ENCODE assay signal across 28 mouse cellular contexts in the genomic region with DNA sequence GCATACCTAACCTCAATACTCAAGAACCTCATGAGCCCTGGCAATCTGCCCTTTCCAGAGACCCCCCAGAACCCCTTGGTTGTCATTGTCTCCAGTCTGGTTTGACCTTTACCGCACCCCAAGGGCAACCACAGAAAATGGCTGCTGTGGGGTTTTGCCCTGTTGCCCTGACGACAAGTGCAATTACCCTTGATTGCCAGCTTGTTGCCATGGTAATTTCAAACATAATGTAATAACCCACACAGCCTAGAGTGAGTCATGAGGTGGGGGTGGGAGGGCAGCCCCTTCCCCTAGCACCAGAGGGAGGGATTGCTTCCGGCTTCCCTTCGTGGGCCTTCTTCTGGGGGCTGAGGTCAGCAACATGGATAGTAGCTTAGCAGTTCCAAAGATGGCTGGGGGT. TPM values are rescaled to one million over a fixed set of nuclear protein-coding genes. Genes with fewer than 3 reads are reported as not detected.
DNase-seq lines count a peak whose midpoint lies in the region; ATAC-seq and TF ChIP-seq lines count a peak whose summit lies in the region.
"Had no signal": no experiment of that assay in that cellular context is flagged by ENCODE, and none has a peak within 500 bp of the region (broad histone marks: within the 10 kb centered on the region; RNA-seq: fewer than 3 reads in every experiment).

No protein-coding gene starts in this region.

- no peaks in the 10 kb centered on the region for H3K9me3 ChIP-seq in forebrain, postnatal 0 days (ENCODE audit: low read length)
- no peaks in the 10 kb centered on the region for H3K9me3 ChIP-seq in forebrain, embryonic 10.5 days
- no peaks in the 10 kb centered on the region for H3K9me3 ChIP-seq in embryonic facial prominence, embryonic 10.5 days
- H3K9me3 ChIP-seq: embryonic facial prominence, embryonic 15.5 days; forebrain, embryonic 12.5 days; heart, embryonic 10.5 days; hindbrain, embryonic 13.5 days had no signal

- TF ChIP-seq CTCF in forebrain, postnatal 0 days (IDR thresholded peaks at IDR 0.05; ENCODE audit: low read depth): no peak
- no peak for TF ChIP-seq CTCF in testis, adult 2 months (IDR thresholded peaks at IDR 0.05; ENCODE audit: control insufficient read depth, insufficient read depth, insufficient replicate concordance, low read depth, low read length)
- TF ChIP-seq CTCF in olfactory bulb, adult 2 months (IDR thresholded peaks at IDR 0.05; ENCODE audit: insufficient read depth, low read depth, low read length): no peak

- no peaks in the 10 kb centered on the region for H3K27me3 ChIP-seq in forebrain, postnatal 0 days (ENCODE audit: insufficient read depth, low read length)
- peaks cover 33% of the 10 kb centered on the region for H3K27me3 ChIP-seq in forebrain, embryonic 10.5 days (ENCODE audit: poor library complexity, severe bottlenecking)
- H3K27me3 ChIP-seq in testis, adult 2 months (ENCODE audit: control insufficient read depth, insufficient read depth, low read length): no peaks in the 10 kb centered on the region
- H3K27me3 ChIP-seq in embryonic facial prominence, embryonic 10.5 days (replicated peaks; ENCODE audit: low read depth, poor library complexity, severe bottlenecking): peaks cover 41% of the 10 kb centered on the region

- ATAC-seq in forebrain, postnatal 0 days: peak; percentile 17; the same call in 1 of the 2 replicates
- ATAC-seq: hindbrain, postnatal 0 days had no signal

- no peak overlapping the region for H3K9ac ChIP-seq in forebrain, postnatal 0 days
- H3K9ac ChIP-seq: embryonic facial prominence, embryonic 15.5 days; forebrain, embryonic 12.5 days; hindbrain, embryonic 13.5 days had no signal

- H3K4me1 ChIP-seq in forebrain, postnatal 0 days (ENCODE audit: insufficient read depth): 0 out of 2 replicates have a peak, but pooled peaks cover 2% of the 10 kb centered on the region
- peaks cover 42% of the 10 kb centered on the region for H3K4me1 ChIP-seq in forebrain, embryonic 10.5 days
- peaks cover 17% of the 10 kb centered on the region for H3K4me1 ChIP-seq in testis, adult 2 months (ENCODE audit: control insufficient read depth, insufficient read depth, low read length)
- peaks cover 36% of the 10 kb centered on the region for H3K4me1 ChIP-seq in embryonic facial prominence, embryonic 10.5 days
- H3K4me1 ChIP-seq in olfactory bulb, adult 2 months (ENCODE audit: control insufficient read depth, insufficient read depth, low read length): peaks cover 42% of the 10 kb centered on the region

- H3K4me3 ChIP-seq in forebrain, postnatal 0 days (ENCODE audit: low read depth, low read length): no peak overlapping the region
- H3K4me3 ChIP-seq in forebrain, embryonic 10.5 days: no peak overlapping the region
- peak overlapping the region; percentile 84 for H3K4me3 ChIP-seq in testis, adult 2 months (ENCODE audit: control insufficient read depth, low read depth, low read length)
- H3K4me3 ChIP-seq in embryonic facial prominence, embryonic 10.5 days: no peak overlapping the region
- no peak overlapping the region for H3K4me3 ChIP-seq in olfactory bulb, adult 2 months (ENCODE audit: insufficient read depth, low read depth, low read length)
- H3K4me3 ChIP-seq: embryonic facial prominence, embryonic 15.5 days; erythroblast, embryonic 14.5 days; forebrain, embryonic 12.5 days; heart, embryonic 10.5 days; hindbrain, embryonic 13.5 days had no signal

- no peaks in the 10 kb centered on the region for H3K36me3 ChIP-seq in forebrain, postnatal 0 days (ENCODE audit: insufficient read depth)
- H3K36me3 ChIP-seq in forebrain, embryonic 10.5 days (replicated peaks): no peaks in the 10 kb centered on the region
- H3K36me3 ChIP-seq in testis, adult 2 months (ENCODE audit: control insufficient read depth, insufficient read depth, low read length): no peaks in the 10 kb centered on the region
- H3K36me3 ChIP-seq in embryonic facial prominence, embryonic 10.5 days (replicated peaks): no peaks in the 10 kb centered on the region
- H3K36me3 ChIP-seq: embryonic facial prominence, embryonic 15.5 days; forebrain, embryonic 12.5 days; heart, embryonic 10.5 days; hindbrain, embryonic 13.5 days had no signal

- H3K27ac ChIP-seq in forebrain, postnatal 0 days (ENCODE audit: low read depth, low read length): no peak overlapping the region
- no peak overlapping the region for H3K27ac ChIP-seq in forebrain, embryonic 10.5 days
- no peak overlapping the region for H3K27ac ChIP-seq in testis, adult 2 months (ENCODE audit: control insufficient read depth, insufficient read depth, low read depth, low read length)
- 0 out of 2 replicates have a peak overlapping the region, but pooled peaks have one; percentile 21 for H3K27ac ChIP-seq in embryonic facial prominence, embryonic 10.5 days (replicated peaks)
- peak overlapping the region; percentile 11 for H3K27ac ChIP-seq in olfactory bulb, adult 2 months (ENCODE audit: insufficient read depth, low read depth, low read length)
- H3K27ac ChIP-seq: embryonic facial prominence, embryonic 15.5 days; forebrain, embryonic 12.5 days; heart, embryonic 10.5 days; hindbrain, embryonic 13.5 days; hindbrain, postnatal 0 days had no signal

- peak; percentile 43 for DNase-seq in forebrain, postnatal 0 days
- no peak for DNase-seq in forebrain, embryonic 10.5 days (ENCODE audit: extremely low spot score, low spot score)
- DNase-seq in testis, postnatal 14 days (ENCODE audit: low spot score): no peak
- DNase-seq in embryonic facial prominence, embryonic 10.5 days (ENCODE audit: low spot score): peak; percentile 27
- no peak for DNase-seq in adrenal gland, postnatal 36 days
- no peak for DNase-seq in thymus, postnatal 25 days
- DNase-seq: adrenal gland, adult 2 months; adrenal gland, postnatal 25 days; cerebellum, adult 11-12 months; cerebellum, adult 9-10 months; cerebellum, postnatal 25 days; gastrocnemius, postnatal 10 days; heart, adult 18-20 months; heart, postnatal 10 days; kidney, adult 11 months had no signal

- no peak for TF ChIP-seq POLR2A in testis, adult 2 months (IDR thresholded peaks at IDR 0.05; ENCODE audit: control insufficient read depth, low read depth, low read length)
- TF ChIP-seq POLR2A in olfactory bulb, adult 2 months (IDR thresholded peaks at IDR 0.05; ENCODE audit: insufficient read depth, low read depth, low read length): no peak

- 58% methylated on average over 4 of the region's 4 CpGs for WGBS in forebrain, postnatal 0 days
- WGBS in forebrain, embryonic 10.5 days: 80% methylated on average over 4 of the region's 4 CpGs
- WGBS in embryonic facial prominence, embryonic 10.5 days: 74% methylated on average over 4 of the region's 4 CpGs
- WGBS in olfactory bulb, adult 2 months: 38% methylated on average over 4 of the region's 4 CpGs

- no peak overlapping the region for H3K4me2 ChIP-seq in forebrain, postnatal 0 days (ENCODE audit: low read depth)
- H3K4me2 ChIP-seq: embryonic facial prominence, embryonic 15.5 days; forebrain, embryonic 12.5 days; hindbrain, embryonic 13.5 days had no signal

RNA-seq across cellular contexts. Expression of a gene that starts 3.3 kb away (rescaled TPM):
- 228 and 329 TPM in 2 replicates for total RNA-seq in forebrain, postnatal 0 days (2014; rRNA removed)
- polyA plus RNA-seq in forebrain, postnatal 0 days (2015; fragmentation: Nextera tagmentation; extraction: Ambion mirVana): 194 and 197 TPM in 2 replicates
- polyA plus RNA-seq in forebrain, embryonic 10.5 days (2016; fragmentation: Nextera tagmentation; extraction: Ambion mirVana): 17.5 and 18.6 TPM in 2 replicates
- polyA plus RNA-seq in testis, adult 2 months (2012; rRNA removed): 6.5 and 6.6 TPM in 2 replicates
- 7.6 and 7.9 TPM in 2 replicates for polyA plus RNA-seq in embryonic facial prominence, embryonic 10.5 days (2016; fragmentation: Nextera tagmentation; extraction: Ambion mirVana)
- not detected in 2 replicates for polyA plus RNA-seq in olfactory bulb, adult 2 months (2012; ENCODE audit: insufficient read depth, insufficient read length, low replicate concordance, missing spikeins)
- 1 to 10 TPM; 2.9 to 3.6 TPM for total RNA-seq in adrenal gland, postnatal 36 days (2021)
- total RNA-seq: CH12.LX; heart, adult 18-20 months had no signal

RNA-seq across cellular contexts. Expression of a gene that starts 4.0 kb away (rescaled TPM):
- total RNA-seq in forebrain, postnatal 0 days (2014; rRNA removed): not detected in 2 replicates
- polyA plus RNA-seq in forebrain, postnatal 0 days (2015; fragmentation: Nextera tagmentation; extraction: Ambion mirVana): not detected in 2 replicates
- not detected in 2 replicates for polyA plus RNA-seq in forebrain, embryonic 10.5 days (2016; fragmentation: Nextera tagmentation; extraction: Ambion mirVana)
- 360 and 372 TPM in 2 replicates for polyA plus RNA-seq in testis, adult 2 months (2012; rRNA removed)
- not detected in 2 replicates for polyA plus RNA-seq in embryonic facial prominence, embryonic 10.5 days (2016; fragmentation: Nextera tagmentation; extraction: Ambion mirVana)
- polyA plus RNA-seq in olfactory bulb, adult 2 months (2012; ENCODE audit: insufficient read depth, insufficient read length, low replicate concordance, missing spikeins): not detected in 2 replicates
- total RNA-seq in adrenal gland, postnatal 36 days (2021): not detected
- total RNA-seq: adrenal gland, adult 2 months; adrenal gland, postnatal 25 days; CH12.LX; gastrocnemius, postnatal 10 days; gastrocnemius, postnatal 4 days; heart, adult 18-20 months; heart, postnatal 10 days; hematopoietic stem cell, adult 5-6 weeks; hindbrain, postnatal 0 days had no signal
- polyA plus RNA-seq: adrenal gland, adult 2 months; embryonic facial prominence, embryonic 15.5 days; erythroblast, embryonic 14.5 days; forebrain, embryonic 12.5 days; frontal cortex, adult 2 months; heart, embryonic 10.5 days; heart, embryonic 14.5 days; hindbrain, embryonic 13.5 days; hindbrain, postnatal 0 days had no signal

RNA-seq across cellular contexts. Expression of a gene that starts 17.7 kb away (rescaled TPM):
- total RNA-seq in forebrain, postnatal 0 days (2014; rRNA removed): 11.0 and 15.7 TPM in 2 replicates
- 11.2 TPM in 2 replicates for polyA plus RNA-seq in forebrain, postnatal 0 days (2015; fragmentation: Nextera tagmentation; extraction: Ambion mirVana)
- polyA plus RNA-seq in forebrain, embryonic 10.5 days (2016; fragmentation: Nextera tagmentation; extraction: Ambion mirVana): 40.8 and 46.3 TPM in 2 replicates
- polyA plus RNA-seq in testis, adult 2 months (2012; rRNA removed): 3.4 and 4.1 TPM in 2 replicates
- polyA plus RNA-seq in embryonic facial prominence, embryonic 10.5 days (2016; fragmentation: Nextera tagmentation; extraction: Ambion mirVana): 38.8 and 41.5 TPM in 2 replicates
- polyA plus RNA-seq in olfactory bulb, adult 2 months (2012; ENCODE audit: insufficient read depth, insufficient read length, low replicate concordance, missing spikeins): not detected in 2 replicates
- total RNA-seq in adrenal gland, postnatal 36 days (2021): 1 to 10 TPM; 2.0 to 3.0 TPM

RNA-seq across cellular contexts. Expression of a gene that starts 25.5 kb away (rescaled TPM):
- 0.86 and 1.0 TPM in 2 replicates for total RNA-seq in forebrain, postnatal 0 days (2014; rRNA removed)
- 0.48 and 1.0 TPM in 2 replicates for polyA plus RNA-seq in forebrain, postnatal 0 days (2015; fragmentation: Nextera tagmentation; extraction: Ambion mirVana)
- polyA plus RNA-seq in forebrain, embryonic 10.5 days (2016; fragmentation: Nextera tagmentation; extraction: Ambion mirVana): 0.49 and 0.60 TPM in 2 replicates
- 4.3 and 4.6 TPM in 2 replicates for polyA plus RNA-seq in testis, adult 2 months (2012; rRNA removed)
- polyA plus RNA-seq in embryonic facial prominence, embryonic 10.5 days (2016; fragmentation: Nextera tagmentation; extraction: Ambion mirVana): 0.65 and 1.1 TPM in 2 replicates
- not detected in 2 replicates for polyA plus RNA-seq in olfactory bulb, adult 2 months (2012; ENCODE audit: insufficient read depth, insufficient read length, low replicate concordance, missing spikeins)
- total RNA-seq in adrenal gland, postnatal 36 days (2021): 10 to 100 TPM in 1 of 2 experiments, 1 to 10 TPM in 1; 5.2 to 11.9 TPM
- total RNA-seq: CH12.LX; hematopoietic stem cell, adult 5-6 weeks had no signal

RNA-seq across cellular contexts. Expression of a gene that starts 43.1 kb away (rescaled TPM):
- total RNA-seq in forebrain, postnatal 0 days (2014; rRNA removed): 3.5 and 4.0 TPM in 2 replicates
- 4.5 and 4.8 TPM in 2 replicates for polyA plus RNA-seq in forebrain, postnatal 0 days (2015; fragmentation: Nextera tagmentation; extraction: Ambion mirVana)
- polyA plus RNA-seq in forebrain, embryonic 10.5 days (2016; fragmentation: Nextera tagmentation; extraction: Ambion mirVana): 6.8 and 10.0 TPM in 2 replicates
- polyA plus RNA-seq in testis, adult 2 months (2012; rRNA removed): 2.0 and 3.5 TPM in 2 replicates
- 10.3 and 11.9 TPM in 2 replicates for polyA plus RNA-seq in embryonic facial prominence, embryonic 10.5 days (2016; fragmentation: Nextera tagmentation; extraction: Ambion mirVana)
- polyA plus RNA-seq in olfactory bulb, adult 2 months (2012; ENCODE audit: insufficient read depth, insufficient read length, low replicate concordance, missing spikeins): not detected in 2 replicates
- 10 to 100 TPM; 15.8 to 21.3 TPM for total RNA-seq in adrenal gland, postnatal 36 days (2021)

Comparison
In these comparisons a context has a peak if more than half of its experiments do, and no peak if none do; other contexts are left out.
1. DNase-seq: peak in forebrain, postnatal 0 days (single experiment) and embryonic facial prominence, embryonic 10.5 days (single experiment); none in forebrain, embryonic 10.5 days (single experiment), testis, postnatal 14 days (single experiment), adrenal gland, postnatal 36 days (0 of 2) and thymus, postnatal 25 days (single experiment).
2. H3K27ac ChIP-seq: peak in embryonic facial prominence, embryonic 10.5 days (single experiment) and olfactory bulb, adult 2 months (single experiment); none in forebrain, postnatal 0 days (single experiment), forebrain, embryonic 10.5 days (single experiment) and testis, adult 2 months (single experiment).
3. RNA of a gene that starts 4.0 kb away (polyA plus RNA-seq): 360 to 372 TPM in testis, adult 2 months; not detected in forebrain, postnatal 0 days, not detected in forebrain, embryonic 10.5 days, not detected in embryonic facial prominence, embryonic 10.5 days and not detected in olfactory bulb, adult 2 months; every median in the first group is over 100 times any median in the second.